Mouse (Mus musculus): ENCODE measurements around the gene Apoe.

GRCm38 (mm10) chr7:19700299-19701068 is 1.5 kb upstream of the Apoe start:
- TF ChIP-seq POLR2A (IDR thresholded peaks at IDR 0.05; ENCODE audit: low read depth, low read length), result no peak
- TF ChIP-seq CTCF (conservative IDR thresholded peaks at IDR 0.05; ENCODE audit: insufficient read depth, insufficient read length, low read depth, low read length), result no peak

All from kidney, adult 2 months (tissue).